Mouse (Mus musculus) adrenal gland, postnatal 36 days (tissue): ENCODE measurements around the gene Entpd8. TPM values are rescaled to one million over a fixed set of nuclear protein-coding genes. Genes with fewer than 3 reads are reported as not detected.
A peak's percentile ranks its signal among the peaks of the same experiment; 100 is the strongest.

Experiments used
- DNase-seq, 2 experiments: peaks; one replicate each; pipeline ENCODE4 v3.0.0; 2021; ENCODE audit warnings: mixed read lengths in 1 of 2
- total RNA-seq, 2 experiments: library from RNA; stranded (reverse); gene quantifications; 2 replicates each; pipeline ENCODE4 v1.2.3; 2021

The Entpd8 gene
- total RNA-seq, 2 experiments from 2014 or later, result not detected

DNA sequence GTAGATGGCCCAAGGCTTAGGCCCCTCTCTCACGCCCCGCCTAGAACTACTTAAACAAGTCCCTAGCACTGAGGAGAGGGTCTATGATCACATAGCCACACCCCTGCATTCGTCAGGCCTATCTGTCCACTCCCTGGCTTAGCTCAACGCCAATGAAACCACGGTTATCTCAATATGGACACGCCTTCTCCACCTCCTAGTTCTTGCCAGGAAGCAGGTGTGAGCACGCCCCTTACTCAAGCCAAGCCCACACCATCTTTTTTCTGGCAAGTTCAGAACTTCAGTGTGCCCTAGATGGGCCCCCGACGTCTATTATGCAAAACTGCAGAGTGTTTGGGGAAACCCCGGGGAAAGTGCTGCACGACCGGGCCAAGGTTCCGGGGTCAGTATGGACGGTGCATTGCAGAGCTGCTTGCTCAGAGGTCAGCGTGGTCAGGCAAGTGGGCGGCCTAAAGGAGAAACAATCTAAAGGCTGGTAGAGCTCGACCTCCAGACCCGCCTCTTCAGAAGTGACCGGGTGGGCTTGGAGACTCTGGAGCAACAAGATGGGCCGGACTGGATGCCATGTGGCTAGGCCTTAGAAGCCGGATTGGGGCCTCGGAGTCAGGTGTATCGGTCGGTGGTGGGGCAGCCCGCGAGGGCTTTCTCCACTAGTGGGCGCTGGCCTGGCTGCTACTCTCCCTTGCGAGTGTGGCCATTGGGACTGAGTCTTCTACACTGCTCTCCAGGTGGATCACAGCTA is 15.2 kb downstream of the Entpd8 start, which contains the start of gene Noxa1:
Gene Noxa1, minus strand, starts transcription at position 41 of the 742 bp plus-strand sequence.
- DNase-seq, result no peak

GRCm38 (mm10) chr2:25098005-25098615 is 18.0 kb downstream of the Entpd8 start:
- no peak for DNase-seq

DNA sequence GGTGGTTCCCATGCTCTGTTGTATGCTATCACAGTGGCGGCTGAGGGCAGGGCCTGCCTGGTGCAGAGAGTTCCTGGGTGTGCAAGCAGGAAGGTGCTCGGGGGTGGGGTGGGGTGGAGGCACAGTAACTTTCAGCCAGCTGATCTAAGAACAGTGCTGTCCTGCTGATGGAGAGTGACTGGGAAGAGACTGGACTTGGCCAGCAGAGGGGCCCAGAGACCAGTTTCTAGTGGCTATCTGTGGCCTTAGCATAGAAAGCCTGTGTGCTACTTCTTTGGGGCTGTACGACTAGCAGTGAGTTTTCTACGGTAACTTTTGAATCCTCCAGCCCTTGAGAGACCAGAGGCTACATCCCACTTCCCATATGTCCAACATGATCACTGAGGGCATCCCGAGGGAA is 18.9 kb downstream of the Entpd8 start:
- peak; percentile 31 to 41 for DNase-seq

- no peak for DNase-seq
Measured at GRCm38 (mm10) chr2:25099703-25100102, 19.6 kb downstream of the Entpd8 start.

GRCm38 (mm10) chr2:25104122-25104521 is 24.0 kb downstream of the Entpd8 start:
- no peak for DNase-seq

DNA sequence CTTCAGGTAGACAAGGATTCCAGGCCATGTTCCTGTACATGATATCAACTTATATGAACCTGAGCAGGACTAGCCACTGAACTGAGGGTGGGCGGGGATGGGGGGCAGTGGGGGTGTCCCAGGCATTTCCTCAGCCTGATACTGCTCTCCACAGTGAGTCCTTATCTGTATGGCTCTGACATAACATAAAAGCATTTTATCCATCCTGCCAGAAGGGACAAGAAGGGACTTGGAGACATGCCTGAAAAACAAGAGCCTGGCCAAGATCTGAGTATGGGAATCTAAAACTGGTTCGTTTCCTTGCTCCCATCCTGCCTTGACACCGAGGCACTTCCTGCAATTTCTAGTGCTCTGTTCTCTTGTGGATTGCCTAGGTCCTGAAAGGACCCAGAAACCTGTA is 25.9 kb downstream of the Entpd8 start:
- no peak for DNase-seq

- DNase-seq, result no peak
Measured at GRCm38 (mm10) chr2:25109487-25109886, 29.4 kb downstream of the Entpd8 start.

- peak; percentile 53 to 66 for DNase-seq
Measured at GRCm38 (mm10) chr2:25110505-25111183, 30.5 kb downstream of the Entpd8 start.

DNA sequence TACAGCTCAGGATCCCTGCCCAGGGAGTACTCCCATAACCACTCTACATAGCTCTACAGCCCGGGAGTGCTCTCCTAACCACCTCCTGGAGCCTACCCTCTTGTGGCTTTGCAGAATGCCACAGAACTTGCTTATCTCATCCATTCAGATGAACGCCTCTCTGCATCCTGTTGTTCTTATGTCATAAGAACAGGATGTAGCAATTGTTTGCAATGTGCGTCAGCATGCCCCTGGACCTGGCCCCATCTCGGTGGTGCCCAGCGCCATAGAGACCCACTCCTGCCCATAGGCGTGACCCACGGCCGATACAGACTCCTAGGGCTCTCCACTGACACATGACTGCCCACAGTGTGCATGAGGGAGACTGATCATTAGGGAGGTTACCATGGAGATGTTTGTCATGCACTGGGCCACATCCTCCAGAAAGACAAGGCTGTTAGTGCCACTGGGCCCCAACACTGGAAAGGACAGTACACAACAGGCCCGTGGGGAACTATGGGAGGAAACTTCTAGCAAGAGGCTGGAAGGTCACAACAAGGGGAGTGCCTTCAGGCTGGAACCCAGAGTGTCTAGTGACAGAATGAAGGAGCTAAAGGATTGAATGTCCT is 31.2 kb downstream of the Entpd8 start:
- DNase-seq, result peak in 1 of 2 experiments; percentile 31

DNA sequence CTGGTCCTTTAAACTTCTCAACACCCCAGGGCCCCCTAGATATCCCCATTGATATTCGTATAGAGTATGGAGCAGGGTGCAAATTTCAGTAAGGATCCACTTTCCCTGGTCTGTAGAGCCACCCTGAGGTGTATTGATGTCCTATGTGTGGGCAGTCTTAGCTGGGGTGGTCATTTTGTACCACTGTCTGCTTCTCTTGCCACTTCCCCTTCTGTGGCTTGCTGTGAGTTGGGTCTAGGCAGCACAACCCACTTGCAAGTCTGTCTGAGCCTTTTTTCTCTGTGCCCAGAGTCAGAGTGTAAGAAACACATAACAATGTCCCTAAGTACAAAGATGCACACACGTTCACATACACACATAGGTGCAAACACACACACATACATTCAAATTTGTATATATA is 34.2 kb downstream of the Entpd8 start:
- DNase-seq, result no peak

GRCm38 (mm10) chr2:25115442-25115841 is 35.3 kb downstream of the Entpd8 start:
- no peak for DNase-seq

GRCm38 (mm10) chr2:25120963-25121362 is 40.9 kb downstream of the Entpd8 start:
- DNase-seq, result no peak

GRCm38 (mm10) chr2:25122666-25123065 is 42.6 kb downstream of the Entpd8 start:
- DNase-seq, result peak; percentile 29 to 31

DNA sequence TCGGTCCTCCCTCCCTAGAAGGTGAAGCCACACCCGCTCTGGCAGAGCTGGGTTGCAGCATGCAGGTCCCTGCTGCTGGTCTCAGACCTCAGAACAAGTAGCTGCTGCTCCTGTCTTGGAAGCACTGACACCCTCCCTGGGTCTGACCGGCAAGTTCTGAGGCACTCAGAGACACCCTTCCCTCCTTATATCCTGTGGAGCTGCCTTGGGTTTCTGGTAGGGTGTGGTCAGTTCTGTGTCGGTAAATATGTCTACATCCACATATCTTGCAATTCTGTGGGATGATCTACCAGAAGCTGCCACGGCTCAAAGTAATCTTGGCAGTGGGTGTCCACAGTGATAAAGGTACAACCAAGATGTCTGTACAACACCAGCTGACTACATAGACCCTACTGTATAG is 43.4 kb downstream of the Entpd8 start:
- DNase-seq, result no peak

DNA sequence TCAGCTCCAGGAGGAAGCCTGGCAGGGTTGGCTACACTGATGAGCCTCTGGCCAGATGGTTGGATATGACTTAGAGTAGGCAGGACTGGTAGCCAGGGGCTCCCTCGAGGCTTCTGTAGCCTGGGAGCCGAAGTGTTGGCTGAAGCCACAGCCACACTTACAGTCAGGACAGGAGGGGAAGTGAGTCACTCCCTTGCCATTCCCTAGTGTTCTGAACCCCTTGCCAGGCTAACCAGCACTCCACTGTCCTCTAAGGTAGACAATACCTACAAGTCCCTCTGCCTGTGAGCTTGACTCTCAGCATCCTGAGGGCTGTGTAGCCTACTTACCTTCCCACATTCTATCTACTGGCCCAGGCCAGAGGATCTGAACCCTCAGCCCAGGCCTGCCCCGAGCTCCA is 44.3 kb downstream of the Entpd8 start:
- DNase-seq, result no peak

DNA sequence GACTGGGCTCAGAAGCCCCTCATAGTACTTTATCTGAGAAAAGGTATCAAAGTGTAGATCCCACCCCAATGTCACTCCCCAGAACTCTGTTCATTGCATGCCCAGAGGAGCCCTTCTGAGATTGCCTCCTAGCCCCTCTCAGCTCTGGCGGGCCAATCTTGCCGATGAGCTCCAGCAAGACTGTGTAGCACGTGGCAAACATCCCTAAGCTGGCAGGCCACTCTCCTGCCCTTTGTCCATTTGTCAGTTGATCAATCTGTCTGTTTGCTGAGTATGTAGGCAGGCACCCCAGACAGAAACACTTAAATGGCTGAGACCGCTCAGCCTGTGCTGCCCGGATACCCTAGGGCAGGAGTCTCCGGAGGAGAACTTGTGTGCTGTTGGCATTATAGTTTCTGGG is 45.0 kb downstream of the Entpd8 start:
- no peak for DNase-seq

DNA sequence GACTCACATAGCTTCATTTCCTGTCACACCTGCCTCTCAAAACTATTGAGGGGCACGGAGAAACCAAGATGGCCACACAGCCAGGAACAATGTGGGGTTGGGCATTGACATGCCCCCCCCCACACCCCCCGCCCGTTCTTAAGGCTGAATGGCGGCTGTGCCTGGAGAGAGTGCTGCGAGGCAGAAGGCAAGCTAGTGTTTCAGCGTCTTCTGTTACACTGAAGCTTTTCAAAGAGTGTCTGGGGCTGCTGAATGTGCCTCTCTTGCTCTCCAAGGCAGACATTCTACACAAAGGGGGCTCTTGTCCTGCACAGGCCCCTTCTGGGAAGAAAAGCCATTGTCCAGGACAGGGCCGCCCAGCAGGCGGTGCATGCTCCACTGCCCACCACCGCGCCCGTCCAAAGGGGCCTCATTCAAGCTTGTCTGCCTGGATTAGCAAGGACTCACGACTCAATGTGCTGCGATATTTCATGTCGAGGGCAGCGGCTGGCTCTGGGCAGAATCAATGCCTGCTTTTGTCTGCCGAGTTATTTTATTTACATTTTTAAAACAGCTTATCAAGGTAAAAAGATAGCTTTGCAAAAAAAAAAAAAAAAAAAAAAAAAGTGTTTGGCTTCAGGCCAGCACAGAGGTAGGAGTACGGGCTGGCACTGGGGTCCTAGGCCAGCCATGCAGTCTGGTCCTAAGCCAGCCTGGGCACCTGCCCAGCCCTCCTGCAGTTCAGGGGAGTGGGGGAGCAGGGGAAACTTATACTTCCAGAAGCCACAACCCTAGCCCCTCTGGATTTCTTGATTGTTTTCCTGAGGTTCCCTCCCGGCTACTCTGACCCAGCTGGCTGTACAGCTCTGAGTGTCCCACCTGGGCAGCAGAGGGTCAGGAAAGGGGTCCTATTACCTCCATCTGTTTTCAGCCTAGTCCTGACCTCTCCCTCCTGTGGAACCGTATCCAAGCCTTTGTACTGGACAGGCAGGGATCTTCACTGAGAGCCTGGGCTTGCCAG is 46.2 kb downstream of the Entpd8 start:
- no peak for DNase-seq

GRCm38 (mm10) chr2:25127206-25127605 is 47.1 kb downstream of the Entpd8 start:
- peak; percentile 77 to 86 for DNase-seq

GRCm38 (mm10) chr2:25128072-25128471 is 48.0 kb downstream of the Entpd8 start:
- DNase-seq, result no peak

- DNase-seq, result no peak
Measured at GRCm38 (mm10) chr2:25131601-25132000, 51.5 kb downstream of the Entpd8 start.
